Mouse (Mus musculus) small intestine, adult 2 months (tissue): ENCODE results near the gene Ptges3.

Experiments
- CTCF ChIP-seq: fragments of 200-500 bp; IDR thresholded peaks from 2 replicates; pipeline ENCODE4 v1.5.1; 2012; ENCODE audit warnings: low read depth, mild to moderate bottlenecking, control low read depth, inconsistent platforms, low read length, moderate library complexity, mixed read lengths; ENCODE audit not compliant: insufficient replicate concordance, insufficient read length; ENCODE audit errors: extremely low read depth
- POLR2A ChIP-seq: fragments of 200-500 bp; IDR thresholded peaks from 2 replicates; pipeline ENCODE4 v1.6.1; 2012; ENCODE audit warnings: low read depth, mild to moderate bottlenecking, control low read depth, inconsistent platforms, low read length, moderate library complexity

DNA sequence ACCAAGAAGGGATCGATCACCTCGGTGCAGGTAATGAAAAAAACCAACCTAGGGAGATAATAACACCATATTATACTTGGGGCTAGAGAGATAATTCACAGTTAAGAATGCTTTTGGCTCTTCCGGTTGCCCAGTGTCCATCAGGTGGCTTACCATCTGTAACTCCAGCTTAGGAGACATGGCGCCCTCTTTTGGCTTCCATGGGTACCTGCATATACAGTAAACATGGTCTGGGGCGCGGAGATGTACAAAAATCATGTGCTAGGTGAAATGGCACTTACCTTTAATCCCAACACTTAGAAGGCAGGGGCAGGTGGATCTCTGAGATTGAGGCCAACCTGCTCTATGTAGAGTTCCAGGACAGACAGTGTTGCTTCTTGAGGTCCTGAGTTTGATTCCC is 27.6 kb downstream of the Ptges3 start:
- TF ChIP-seq CTCF (peak; percentile 43; the same call in 1 of the 2 replicates), POLR2A (no peak)
